Mouse (Mus musculus) layer of hippocampus, adult 8-10 months (tissue): ENCODE measurements around the gene Sult2a8. TPM values are rescaled to one million over a fixed set of nuclear protein-coding genes. Genes with fewer than 3 reads are reported as not detected.
"Not testable (repeated sequence)": the region's sequence is repeated elsewhere in the genome, so short reads cannot be mapped to it uniquely, and the experiment has no call there.

Source experiments
- DNase-seq, 2 experiments: peaks; one replicate each; pipeline ENCODE4 v3.0.0; 2022; ENCODE audit warnings: low spot score in 2 of 2
- total RNA-seq, 4 experiments: library from RNA; stranded (reverse); gene quantifications; 2 replicates each; pipeline ENCODE4 v1.2.4; 2022

The Sult2a8 gene
- total RNA-seq = not detected

- no peak for DNase-seq
These were observed at the start of gene Sult2a8 for GRCm38 (mm10) chr7:14446534-14446933. Gene Sult2a8 (minus strand): TSS chr7:14446769.

- no peak for DNase-seq
These were observed 47.6 kb upstream of the Sult2a8 start, which contains the start of gene Sult2a7 for GRCm38 (mm10) chr7:14494130-14494529. Gene Sult2a7 (minus strand): TSS chr7:14494230.

GRCm38 (mm10) chr7:14492886-14493285 lies 46.3 kb upstream of the Sult2a8 start:
- no peak for DNase-seq

GRCm38 (mm10) chr7:14439581-14439980 lies 7.0 kb downstream of the Sult2a8 start:
- DNase-seq = no peak

GRCm38 (mm10) chr7:14438484-14438883 lies 8.1 kb downstream of the Sult2a8 start:
- DNase-seq = no peak

GRCm38 (mm10) chr7:14438029-14438428 lies 8.5 kb downstream of the Sult2a8 start:
- no peak for DNase-seq

GRCm38 (mm10) chr7:14399363-14399762 lies 47.2 kb downstream of the Sult2a8 start:
- DNase-seq = not testable (repeated sequence)

- DNase-seq = no peak
These were observed 50.1 kb downstream of the Sult2a8 start for GRCm38 (mm10) chr7:14396462-14396861.

Other genes with a start within 250 kb of the Sult2a8 start
- not detected for gene Sult2a6, start 191.9 kb downstream of the Sult2a8 start, total RNA-seq
- not detected for gene Obox8, start 113.2 kb downstream of the Sult2a8 start, total RNA-seq
- not detected for gene Sult2a7, start 47.5 kb upstream of the Sult2a8 start, total RNA-seq
- under 1 TPM in 3 of 4 experiments, not detected in 1; 0.14 to 0.31 (median 0.23) TPM for gene Vmn1r90, start 116.7 kb upstream of the Sult2a8 start, total RNA-seq
- not detected for gene Obox7, start 212.7 kb upstream of the Sult2a8 start, total RNA-seq